Mouse (Mus musculus): Measurements from ENCODE around the gene Cant1.

The Cant1 gene

DNA sequence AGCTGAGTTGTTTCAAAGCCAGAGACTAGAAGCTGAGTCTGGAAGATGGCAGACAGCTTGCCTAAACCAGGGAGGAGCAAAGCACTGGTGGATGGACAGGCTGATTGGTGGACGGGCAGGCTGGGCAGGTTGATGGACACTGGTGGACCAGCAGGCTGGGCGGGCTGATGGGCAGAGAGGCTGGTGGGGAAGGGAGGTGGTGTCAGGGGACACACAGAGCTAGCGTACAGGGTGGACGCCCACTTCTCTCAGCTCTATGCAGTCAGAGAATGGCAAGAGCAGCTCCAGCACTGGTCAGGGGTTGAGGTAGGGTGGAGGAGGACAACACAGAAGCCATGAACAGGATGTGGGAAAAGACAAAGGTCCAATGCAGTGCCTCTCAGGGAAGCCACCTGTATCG lies 49.6 kb downstream of the Cant1 start:
- no peak for DNase-seq

GRCm38 (mm10) chr11:118368330-118368729 lies 50.6 kb downstream of the Cant1 start:
- peak; percentile 29 to 56 for DNase-seq

DNA sequence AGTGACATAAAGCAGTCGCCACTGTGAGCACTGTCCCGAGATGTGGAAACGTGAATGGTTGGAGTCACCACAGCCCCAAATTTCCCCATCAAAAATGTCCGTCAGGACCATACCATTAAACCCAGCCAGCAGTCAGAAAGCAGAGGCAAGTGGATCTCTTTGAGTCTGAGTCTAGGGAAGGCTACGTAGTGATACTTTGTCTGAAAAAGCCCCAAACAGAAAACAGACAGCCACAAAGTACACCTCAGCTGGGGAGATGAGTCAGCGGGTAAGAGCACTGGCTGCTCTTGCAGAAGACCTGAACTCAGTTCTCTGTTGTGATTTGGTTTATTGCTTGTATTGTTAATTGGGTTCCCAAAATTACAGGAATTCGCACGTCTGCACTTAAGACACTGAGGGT lies 52.3 kb downstream of the Cant1 start:
- no peak for DNase-seq

DNA sequence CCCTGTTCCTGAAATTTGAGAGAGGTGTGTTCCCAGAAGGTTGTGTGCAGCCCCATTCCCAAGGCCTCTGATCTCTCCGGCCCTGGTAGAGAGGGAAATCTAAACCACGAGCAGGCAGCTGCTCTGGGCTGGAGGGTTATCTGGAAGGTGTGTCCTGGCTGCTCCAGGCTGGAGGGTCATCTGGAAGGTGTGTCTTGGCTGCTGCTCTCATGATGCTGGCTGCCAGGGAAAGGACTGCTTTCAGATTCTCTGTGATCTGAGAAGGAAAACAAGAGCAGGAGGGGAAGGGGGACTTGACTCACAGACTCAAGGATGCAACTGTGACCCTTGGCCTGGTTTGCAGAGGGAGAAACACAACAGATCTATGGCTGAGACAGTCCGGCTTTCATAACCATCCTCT lies 52.8 kb downstream of the Cant1 start:
- DNase-seq = peak in 1 of 2 experiments; percentile 27

- peak; percentile 50 to 82 for DNase-seq
Measured at GRCm38 (mm10) chr11:118365171-118365570, 53.7 kb downstream of the Cant1 start.

DNA sequence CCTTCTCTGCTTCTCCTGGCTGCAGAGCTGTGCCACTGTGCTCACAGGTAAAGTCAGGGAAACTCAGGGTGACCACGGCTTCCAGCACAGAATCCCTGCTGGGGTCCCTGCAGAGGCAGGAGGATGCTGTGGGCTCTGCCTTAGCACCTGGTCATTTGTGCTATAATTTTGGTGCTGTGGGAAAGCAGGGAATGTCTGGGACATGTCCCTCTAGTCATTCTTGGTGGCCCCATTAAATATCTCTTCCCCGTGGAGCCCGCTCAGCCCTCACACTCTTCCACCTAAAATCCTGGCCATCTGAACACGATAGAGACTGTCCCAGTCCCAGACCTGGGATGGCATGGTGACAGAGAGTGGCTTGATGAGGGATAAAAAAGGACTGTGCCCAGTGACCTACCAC lies 54.9 kb downstream of the Cant1 start:
- DNase-seq = peak in 1 of 2 experiments; percentile 20

GRCm38 (mm10) chr11:118362971-118363518 lies 55.8 kb downstream of the Cant1 start:
- DNase-seq = peak; percentile 82 to 86

- peak; percentile 48 to 65 for DNase-seq
Measured at GRCm38 (mm10) chr11:118362501-118362900, 56.4 kb downstream of the Cant1 start.

GRCm38 (mm10) chr11:118360907-118361341 lies 58.0 kb downstream of the Cant1 start:
- DNase-seq = peak; percentile 70 to 75

GRCm38 (mm10) chr11:118360491-118360890 lies 58.4 kb downstream of the Cant1 start:
- peak; percentile 60 to 71 for DNase-seq

All from lung, postnatal 4 days (tissue).